Mouse (Mus musculus) embryonic stem cell, embryonic (primary cell): ENCODE measurements at regions not wholly inside any gene's neighbourhood (a gene's known extent, or its start where the extent isn't known, plus 50 kb on each side); places are given as distances from the start of the nearest gene placed in this dataset.

ENCODE experiments used
- CTCF ChIA-PET, 4 experiments: fragments of 300-600 bp in 2 of 4; fragments of 350-600 bp in 2 of 4; sonication (Branson Sonifier 250); formaldehyde crosslinking; loops; one replicate each; lab custom pipeline; 2022; ENCODE audit warnings: inconsistent platforms in 2 of 4; lab: Charles Lee
- POLR2A ChIA-PET, 4 experiments: fragments of 300-600 bp in 2 of 4; fragments of 350-600 bp in 2 of 4; sonication (Branson Sonifier 250); formaldehyde crosslinking; loops; one replicate each; lab custom pipeline; 2022; ENCODE audit warnings: antibody characterized with exemption in 4 of 4, inconsistent platforms in 1 of 4; lab: Charles Lee

- POLR2A ChIA-PET, result interaction anchor here (0.6 to 5.0 kb wide), 16 partner anchors 10 to 388 kb away, joined by 3 to 34 read pairs (median 4); partner anchors contain the start of gene B3gnt2 (in 1 of the 4)
- CTCF ChIA-PET, result interaction anchor here (0.6 to 2.4 kb wide), 13 partner anchors 11 to 880 kb away, joined by 3 to 28 read pairs (median 4); partner anchors contain the start of gene Zrsr1 (in 1 of the 4)
Measured at GRCm38 (mm10) chr11:22631606-22632313, 119.9 kb downstream of the Tmem17 start.

DNA sequence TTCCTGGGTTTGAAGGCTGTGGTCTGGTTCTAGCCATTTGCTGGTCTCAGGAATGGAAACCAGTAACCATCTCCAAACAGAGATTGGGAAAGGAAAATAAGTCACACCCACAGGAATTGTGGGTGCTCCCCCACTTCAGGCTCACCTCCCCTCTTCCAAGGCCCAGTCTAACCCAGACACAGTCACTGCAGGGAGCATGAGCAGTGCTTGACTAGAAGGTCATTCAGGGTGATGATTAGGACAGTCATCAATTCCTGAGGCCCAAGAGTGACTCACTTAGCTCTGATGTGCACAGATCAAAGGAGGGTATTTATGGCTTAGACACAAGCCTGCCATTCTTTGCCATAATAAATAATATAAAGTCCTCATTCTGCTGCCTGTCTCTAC, 120.4 kb downstream of the Tmem17 start:
- ChIA-PET POLR2A (interaction anchor here (0.6 to 5.0 kb wide), 12 partner anchors 11 to 389 kb away, joined by 3 to 34 read pairs (median 6); partner anchors contain the start of gene B3gnt2 (in 1 of the 4)), CTCF (interaction anchor here (0.6 to 2.4 kb wide), 13 partner anchors 11 to 879 kb away, joined by 3 to 28 read pairs (median 4); partner anchors contain the start of gene Zrsr1 (in 1 of the 4))

DNA sequence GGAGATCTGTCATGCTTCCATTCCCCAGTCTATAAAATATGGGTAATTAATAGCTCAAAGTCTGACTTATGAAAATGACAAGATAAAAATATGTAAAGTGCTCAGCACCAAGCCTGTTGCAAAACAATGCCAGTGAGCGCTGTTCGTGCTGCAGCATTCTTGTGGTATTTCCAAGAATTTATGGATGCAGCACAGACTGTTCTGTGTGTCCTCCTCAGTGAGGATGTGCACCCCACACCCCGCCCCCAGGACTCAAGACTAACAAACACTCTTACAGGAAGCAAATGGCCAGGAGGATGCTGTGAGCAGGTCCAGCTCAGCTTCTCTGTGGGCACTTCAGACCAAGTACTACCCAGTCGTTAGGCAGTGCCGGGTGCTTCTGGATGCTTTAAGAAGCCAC, 121.1 kb downstream of the Tmem17 start:
- ChIA-PET POLR2A (interaction anchor here in 2 of 4 experiments (1.0 to 5.0 kb wide), 6 partner anchors 12 to 324 kb away, joined by 4 to 34 read pairs (median 10); no protein-coding TSS in a partner anchor), CTCF (interaction anchor here in 3 of 4 experiments (0.6 to 2.1 kb wide), 4 partner anchors 134 to 325 kb away, joined by 3 to 16 read pairs (median 4); no protein-coding TSS in a partner anchor)

GRCm38 (mm10) chr11:22633961-22634360, 122.1 kb downstream of the Tmem17 start:
- POLR2A ChIA-PET, result interaction anchor here in 2 of 4 experiments (0.6 to 1.1 kb wide), 2 partner anchors 13 to 350 kb away, joined by 3 read pairs; no protein-coding TSS in a partner anchor

GRCm38 (mm10) chr11:22635021-22635420, 123.1 kb downstream of the Tmem17 start:
- CTCF ChIA-PET, result interaction anchor here in 1 of 4 experiments (0.9 kb wide), 1 partner anchor 334 kb away, joined by 3 read pairs; no protein-coding TSS in a partner anchor
- POLR2A ChIA-PET, result interaction anchor here in 3 of 4 experiments (0.7 to 1.2 kb wide), 5 partner anchors 12 to 356 kb away, joined by 3 to 6 read pairs (median 3); partner anchors contain the start of gene Cct4 (in 1 of the 3)

More at GRCm38 (mm10) chr11:22633961-22634360, 122.1 kb downstream of the Tmem17 start:
- CTCF ChIA-PET, result interaction anchor here in 1 of 4 experiments (1.1 kb wide), 1 partner anchor 322 kb away, joined by 3 read pairs; no protein-coding TSS in a partner anchor

DNA sequence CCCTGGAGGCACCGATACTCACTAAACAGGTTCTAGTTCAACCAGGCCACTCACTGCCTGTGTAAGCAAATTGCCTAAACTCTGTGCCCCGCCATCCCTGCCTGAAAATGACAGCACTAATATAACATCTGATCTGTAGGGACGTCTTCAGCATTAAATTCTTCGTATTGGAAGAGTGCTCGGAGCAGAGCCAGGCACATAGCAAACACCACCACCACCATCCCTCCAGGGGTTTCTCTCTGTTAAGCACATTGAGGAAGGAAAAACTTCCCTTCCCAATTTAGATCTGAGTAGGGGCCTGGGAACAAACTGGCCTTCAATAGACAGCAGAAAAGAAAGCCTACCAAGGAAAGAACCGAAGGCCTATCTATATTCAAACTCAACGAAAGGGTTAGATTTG, 124.4 kb downstream of the Tmem17 start:
- ChIA-PET POLR2A (interaction anchor here in 2 of 4 experiments (0.7 to 2.9 kb wide), 3 partner anchors 9 to 321 kb away, joined by 3 to 11 read pairs (median 4); no protein-coding TSS in a partner anchor), CTCF (interaction anchor here in 2 of 4 experiments (0.5 to 0.9 kb wide), 2 partner anchors 144 to 320 kb away, joined by 3 to 4 read pairs; no protein-coding TSS in a partner anchor)

GRCm38 (mm10) chr11:22636761-22637557, 125.1 kb downstream of the Tmem17 start:
- CTCF ChIA-PET, result interaction anchor here in 2 of 4 experiments (0.6 to 0.9 kb wide), 4 partner anchors 10 to 320 kb away, joined by 3 to 4 read pairs (median 3); no protein-coding TSS in a partner anchor
- POLR2A ChIA-PET, result interaction anchor here in 3 of 4 experiments (0.5 to 2.9 kb wide), 16 partner anchors 8 to 370 kb away, joined by 3 to 11 read pairs (median 3); partner anchors contain the start of gene Fam161a (in 1 of the 3)

- POLR2A ChIA-PET, result interaction anchor here in 2 of 4 experiments (1.1 to 2.9 kb wide), 10 partner anchors 9 to 369 kb away, joined by 3 to 11 read pairs (median 3); partner anchors contain the start of genes B3gnt2 (in 1 of the 2) and Fam161a (in 1 of the 2)
- CTCF ChIA-PET, result no interaction called here
Measured at GRCm38 (mm10) chr11:22638171-22638570, 126.3 kb downstream of the Tmem17 start.

GRCm38 (mm10) chr11:22638700-22639099, 126.8 kb downstream of the Tmem17 start:
- POLR2A ChIA-PET, result interaction anchor here in 2 of 4 experiments (0.8 to 2.9 kb wide), 7 partner anchors 9 to 369 kb away, joined by 3 to 14 read pairs (median 3); partner anchors contain the start of gene Fam161a (in 1 of the 2)
- CTCF ChIA-PET, result no interaction called here

- CTCF ChIA-PET, result interaction anchor here in 1 of 4 experiments (0.6 kb wide), 1 partner anchor 324 kb away, joined by 3 read pairs; no protein-coding TSS in a partner anchor
- POLR2A ChIA-PET, result interaction anchor here in 1 of 4 experiments (0.7 kb wide), 1 partner anchor 35 kb away, joined by 3 read pairs; no protein-coding TSS in a partner anchor
Measured at GRCm38 (mm10) chr11:22640371-22640990, 128.6 kb downstream of the Tmem17 start.

DNA sequence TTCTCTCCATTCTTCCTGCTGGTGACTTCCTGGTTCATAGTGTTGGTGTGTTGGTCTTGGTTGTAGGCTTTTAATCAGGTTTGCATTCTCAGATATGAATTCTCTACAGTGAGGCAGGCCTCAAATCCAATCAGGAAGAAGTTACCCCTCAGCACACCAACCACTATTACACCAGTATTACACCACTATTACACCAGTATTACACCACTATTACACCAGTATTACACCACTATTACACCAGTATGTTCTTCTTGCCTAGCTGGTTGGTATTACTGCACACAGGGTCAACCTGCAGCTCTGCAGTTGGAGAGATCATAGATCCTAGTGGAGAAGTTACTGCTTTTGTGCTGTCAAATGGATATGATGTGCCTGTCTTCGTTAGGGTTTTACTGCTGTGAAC, 129.6 kb downstream of the Tmem17 start:
- ChIA-PET POLR2A (interaction anchor here in 1 of 4 experiments (0.6 to 0.7 kb wide), 2 partner anchors 12 to 51 kb away, joined by 3 read pairs; no protein-coding TSS in a partner anchor), CTCF (no interaction called here)

GRCm38 (mm10) chr11:22644010-22644625, 132.2 kb downstream of the Tmem17 start:
- ChIA-PET POLR2A (interaction anchor here in 1 of 4 experiments (0.6 kb wide), 2 partner anchors 23 to 423 kb away, joined by 3 to 4 read pairs; no protein-coding TSS in a partner anchor), CTCF (interaction anchor here in 1 of 4 experiments (0.6 kb wide), 1 partner anchor 18 kb away, joined by 3 read pairs; no protein-coding TSS in a partner anchor)

GRCm38 (mm10) chr11:22644877-22645276, 133.0 kb downstream of the Tmem17 start:
- POLR2A ChIA-PET, result interaction anchor here in 2 of 4 experiments (0.6 to 0.7 kb wide), 2 partner anchors 24 to 262 kb away, joined by 3 to 4 read pairs; no protein-coding TSS in a partner anchor
- CTCF ChIA-PET, result interaction anchor here in 1 of 4 experiments (0.6 kb wide), 1 partner anchor 18 kb away, joined by 3 read pairs; no protein-coding TSS in a partner anchor

- POLR2A ChIA-PET, result interaction anchor here in 3 of 4 experiments (0.6 to 2.0 kb wide), 14 partner anchors 9 to 647 kb away, joined by 3 to 7 read pairs (median 4); no protein-coding TSS in a partner anchor
- CTCF ChIA-PET, result interaction anchor here in 1 of 4 experiments (0.6 kb wide), 1 partner anchor 218 kb away, joined by 4 read pairs; no protein-coding TSS in a partner anchor
Measured at GRCm38 (mm10) chr11:22646192-22646936, 134.5 kb downstream of the Tmem17 start.

- CTCF ChIA-PET, result interaction anchor here in 1 of 4 experiments (0.6 kb wide), 1 partner anchor 71 kb away, joined by 3 read pairs; no protein-coding TSS in a partner anchor
- POLR2A ChIA-PET, result interaction anchor here in 1 of 4 experiments (1.5 to 1.8 kb wide), 4 partner anchors 10 to 27 kb away, joined by 4 to 6 read pairs (median 5); no protein-coding TSS in a partner anchor
Measured at GRCm38 (mm10) chr11:22648275-22648674, 136.4 kb downstream of the Tmem17 start.
